Mouse (Mus musculus): ENCODE results near the gene Ptprf. TPM values are rescaled to one million over a fixed set of nuclear protein-coding genes. Genes with fewer than 3 reads are reported as not detected.
A peak's percentile ranks its signal among the peaks of the same experiment; 100 is the strongest.

Gene Ptprf
- 7.6 TPM for polyA plus RNA-seq (2012; fragmentation: generic; extraction: Trizol)

- no peak within 1 kb of the TSS for H3K4me3 ChIP-seq
- H3K36me3 ChIP-seq (ENCODE audit: control insufficient read depth, insufficient read depth), result no peaks in the 10 kb centered on the region
- peak within 1 kb of the TSS; percentile 26 for H3ac ChIP-seq (ENCODE audit: control insufficient read depth, insufficient read length)
- H3K4me2 ChIP-seq (ENCODE audit: low read depth), result peak within 1 kb of the TSS; percentile 30
- no peaks in the 10 kb centered on the region for H3K79me2 ChIP-seq (ENCODE audit: control insufficient read depth, insufficient read depth)
- no peak for TF ChIP-seq MYOD1 (IDR thresholded peaks at IDR 0.05; ENCODE audit: control insufficient read depth in 1 of 3, insufficient read length in 2 of 3, low read depth in 2 of 3)
- no peak for TF ChIP-seq TCF12 (IDR thresholded peaks at IDR 0.05; ENCODE audit: insufficient read depth, poor library complexity, severe bottlenecking)
- TF ChIP-seq TCF3 (IDR thresholded peaks at IDR 0.05; ENCODE audit: insufficient read length, low read depth), result no peak
- TF ChIP-seq CEBPB (IDR thresholded peaks at IDR 0.05; ENCODE audit: insufficient read depth, poor library complexity, severe bottlenecking), result no peak
- TF ChIP-seq REST (IDR thresholded peaks at IDR 0.05; ENCODE audit: insufficient read depth, insufficient read length), result no peak
- TF ChIP-seq POLR2AphosphoS2 (IDR thresholded peaks at IDR 0.05; ENCODE audit: insufficient read length, low read depth), result no peak
- TF ChIP-seq MYOG (IDR thresholded peaks at IDR 0.05; ENCODE audit: control insufficient read depth in 1 of 3, insufficient read depth in 1 of 3, insufficient read length in 2 of 3, low read depth in 2 of 3), result no peak
- TF ChIP-seq USF1 (IDR thresholded peaks at IDR 0.05; ENCODE audit: low read depth), result no peak
- no peak for TF ChIP-seq MAX (IDR thresholded peaks at IDR 0.05; ENCODE audit: low read depth)
- no peak for TF ChIP-seq POLR2A (IDR thresholded peaks at IDR 0.05; ENCODE audit: insufficient read length, low read depth)
- no peak for TF ChIP-seq SRF (IDR thresholded peaks at IDR 0.05; ENCODE audit: control insufficient read depth, insufficient read length, low read depth)
- no peak for TF ChIP-seq E2F4 (IDR thresholded peaks at IDR 0.05; ENCODE audit: insufficient read depth)
- peaks cover 22% of the 10 kb centered on the region for H3K27me3 ChIP-seq (ENCODE audit: control insufficient read depth, insufficient read depth, insufficient read length)
These were observed at the start of gene Ptprf for GRCm38 (mm10) chr4:118291231-118291630. TSS of gene Ptprf (minus strand) at chr4:118291405.

- H3K36me3 ChIP-seq (ENCODE audit: control insufficient read depth, insufficient read depth), result no peaks in the 10 kb centered on the region
- no peak overlapping the region for H3K4me2 ChIP-seq (ENCODE audit: low read depth)
These were observed 45.5 kb upstream of the Ptprf start for GRCm38 (mm10) chr4:118336658-118337057.

GRCm38 (mm10) chr4:118335991-118336390, 44.8 kb upstream of the Ptprf start:
- Histone ChIP-seq H3K36me3 (ENCODE audit: control insufficient read depth, insufficient read depth) (no peaks in the 10 kb centered on the region), H3K4me2 (ENCODE audit: low read depth) (no peak overlapping the region), H3K27me3 (ENCODE audit: control insufficient read depth, insufficient read depth, insufficient read length) (peaks cover 4% of the 10 kb centered on the region), H3K4me3 (no peak overlapping the region), H3K79me2 (ENCODE audit: control insufficient read depth, insufficient read depth) (no peaks in the 10 kb centered on the region), H3ac (ENCODE audit: control insufficient read depth, insufficient read length) (no peak overlapping the region)
- TF ChIP-seq SRF (IDR thresholded peaks at IDR 0.05; ENCODE audit: control insufficient read depth, insufficient read length, low read depth), result no peak
- no peak for TF ChIP-seq TCF3 (IDR thresholded peaks at IDR 0.05; ENCODE audit: insufficient read length, low read depth)
- TF ChIP-seq POLR2AphosphoS2 (IDR thresholded peaks at IDR 0.05; ENCODE audit: insufficient read length, low read depth), result no peak
- no peak for TF ChIP-seq REST (IDR thresholded peaks at IDR 0.05; ENCODE audit: insufficient read depth, insufficient read length)

More at GRCm38 (mm10) chr4:118336658-118337057, 45.5 kb upstream of the Ptprf start:
- H3ac ChIP-seq (ENCODE audit: control insufficient read depth, insufficient read length), result no peak overlapping the region
- no peak overlapping the region for H3K4me3 ChIP-seq
- no peak for TF ChIP-seq REST (IDR thresholded peaks at IDR 0.05; ENCODE audit: insufficient read depth, insufficient read length)
- no peak for TF ChIP-seq E2F4 (IDR thresholded peaks at IDR 0.05; ENCODE audit: insufficient read depth)
- TF ChIP-seq SRF (IDR thresholded peaks at IDR 0.05; ENCODE audit: control insufficient read depth, insufficient read length, low read depth), result no peak
- TF ChIP-seq POLR2A (IDR thresholded peaks at IDR 0.05; ENCODE audit: insufficient read length, low read depth), result no peak
- no peak for TF ChIP-seq CEBPB (IDR thresholded peaks at IDR 0.05; ENCODE audit: insufficient read depth, poor library complexity, severe bottlenecking)
- no peak for TF ChIP-seq MYOD1 (IDR thresholded peaks at IDR 0.05; ENCODE audit: control insufficient read depth in 1 of 3, insufficient read length in 2 of 3, low read depth in 2 of 3)
- no peak for TF ChIP-seq POLR2AphosphoS2 (IDR thresholded peaks at IDR 0.05; ENCODE audit: insufficient read length, low read depth)
- TF ChIP-seq TCF3 (IDR thresholded peaks at IDR 0.05; ENCODE audit: insufficient read length, low read depth), result no peak
- TF ChIP-seq MYOG (IDR thresholded peaks at IDR 0.05; ENCODE audit: control insufficient read depth in 1 of 3, insufficient read depth in 1 of 3, insufficient read length in 2 of 3, low read depth in 2 of 3), result no peak
- TF ChIP-seq MAX (IDR thresholded peaks at IDR 0.05; ENCODE audit: low read depth), result no peak
- no peak for TF ChIP-seq USF1 (IDR thresholded peaks at IDR 0.05; ENCODE audit: low read depth)
- no peak for TF ChIP-seq TCF12 (IDR thresholded peaks at IDR 0.05; ENCODE audit: insufficient read depth, poor library complexity, severe bottlenecking)
- H3K79me2 ChIP-seq (ENCODE audit: control insufficient read depth, insufficient read depth), result no peaks in the 10 kb centered on the region
- peaks cover 4% of the 10 kb centered on the region for H3K27me3 ChIP-seq (ENCODE audit: control insufficient read depth, insufficient read depth, insufficient read length)

GRCm38 (mm10) chr4:118331777-118332176, 40.6 kb upstream of the Ptprf start:
- TF ChIP-seq POLR2AphosphoS2 (IDR thresholded peaks at IDR 0.05; ENCODE audit: insufficient read length, low read depth) (no peak), TCF12 (IDR thresholded peaks at IDR 0.05; ENCODE audit: insufficient read depth, poor library complexity, severe bottlenecking) (peak; percentile 3), SRF (IDR thresholded peaks at IDR 0.05; ENCODE audit: control insufficient read depth, insufficient read length, low read depth) (no peak), REST (IDR thresholded peaks at IDR 0.05; ENCODE audit: insufficient read depth, insufficient read length) (no peak), MYOG (IDR thresholded peaks at IDR 0.05; ENCODE audit: control insufficient read depth in 1 of 3, insufficient read depth in 1 of 3, insufficient read length in 2 of 3, low read depth in 2 of 3) (peak in 1 of 3 experiments; percentile 35), MYOD1 (IDR thresholded peaks at IDR 0.05; ENCODE audit: control insufficient read depth in 1 of 3, insufficient read length in 2 of 3, low read depth in 2 of 3) (peak in 1 of 3 experiments; percentile 42), POLR2A (IDR thresholded peaks at IDR 0.05; ENCODE audit: insufficient read length, low read depth) (no peak), TCF3 (IDR thresholded peaks at IDR 0.05; ENCODE audit: insufficient read length, low read depth) (peak; percentile 11), USF1 (IDR thresholded peaks at IDR 0.05; ENCODE audit: low read depth) (no peak), E2F4 (IDR thresholded peaks at IDR 0.05; ENCODE audit: insufficient read depth) (no peak), CEBPB (IDR thresholded peaks at IDR 0.05; ENCODE audit: insufficient read depth, poor library complexity, severe bottlenecking) (no peak), MAX (IDR thresholded peaks at IDR 0.05; ENCODE audit: low read depth) (no peak)
- Histone ChIP-seq H3K27me3 (ENCODE audit: control insufficient read depth, insufficient read depth, insufficient read length) (peaks cover 4% of the 10 kb centered on the region), H3K4me3 (no peak overlapping the region), H3ac (ENCODE audit: control insufficient read depth, insufficient read length) (no peak overlapping the region), H3K4me2 (ENCODE audit: low read depth) (peak overlapping the region; percentile 43), H3K36me3 (ENCODE audit: control insufficient read depth, insufficient read depth) (no peaks in the 10 kb centered on the region), H3K79me2 (ENCODE audit: control insufficient read depth, insufficient read depth) (no peaks in the 10 kb centered on the region)

All from myocyte (in vitro differentiated cells).